Mouse (Mus musculus) heart, postnatal 0 days (tissue): ENCODE measurements around the gene Lingo2. TPM values are rescaled to one million over a fixed set of nuclear protein-coding genes. Genes with fewer than 3 reads are reported as not detected.

Experiments used
- ATAC-seq: fragments of 200-750 bp; cut with Nextera tagmentation; 2 replicates; pipeline ENCODE4 v1.8.0; 2017; ENCODE audit warnings: low read depth, moderate number of reproducible peaks, moderate library complexity; ENCODE audit not compliant: insufficient read depth
- DNase-seq: peaks from one replicate; pipeline ENCODE4 v3.0.0-alpha.2; 2016; ENCODE audit warnings: low spot score
- H3K27ac ChIP-seq: fragments of 300-500 bp; sonication (generic); 2 replicates; pipeline ENCODE4 v1.5.1; 2014; ENCODE audit warnings: low read depth, mild to moderate bottlenecking
- H3K27me3 ChIP-seq: fragments of 300-500 bp; sonication (generic); 2 replicates; pipeline ENCODE4 v1.6.1; 2014; ENCODE audit warnings: low read length, mixed read lengths; ENCODE audit not compliant: control insufficient read depth, insufficient read depth
- H3K36me3 ChIP-seq: fragments of 300-500 bp; sonication (generic); replicated peaks from 2 replicates; pipeline ENCODE4 v1.6.1; 2014; ENCODE audit warnings: low read length, mixed read lengths; ENCODE audit not compliant: control insufficient read depth, insufficient read depth
- H3K4me1 ChIP-seq: fragments of 300-500 bp; sonication (generic); 2 replicates; pipeline ENCODE4 v1.6.1; 2014; ENCODE audit warnings: antibody characterized with exemption; ENCODE audit not compliant: control insufficient read depth, insufficient read depth
- H3K4me2 ChIP-seq: fragments of 300-500 bp; sonication (generic); 2 replicates; pipeline ENCODE4 v1.6.1; 2014; ENCODE audit warnings: low read depth, mild to moderate bottlenecking, low read length, moderate library complexity
- H3K4me3 ChIP-seq: fragments of 300-500 bp; sonication (generic); 2 replicates; pipeline ENCODE4 v1.5.1; 2014; ENCODE audit warnings: low read depth, low read length
- H3K9ac ChIP-seq: fragments of 300-500 bp; sonication (generic); replicated peaks from 2 replicates; pipeline ENCODE4 v1.6.1; 2014; ENCODE audit warnings: low read depth, low read length, mixed read lengths
- H3K9me3 ChIP-seq: fragments of 300-500 bp; sonication (generic); replicated peaks from 2 replicates; pipeline ENCODE4 v1.6.1; 2016; ENCODE audit warnings: low read length; ENCODE audit not compliant: control insufficient read depth
- CTCF ChIP-seq: IDR thresholded peaks from 2 replicates; pipeline ENCODE4 v1.5.1; 2016; ENCODE audit warnings: antibody characterized with exemption, control low read depth, low read depth
- EP300 ChIP-seq: IDR thresholded peaks from 2 replicates; pipeline ENCODE4 v1.6.1; 2016; ENCODE audit warnings: antibody characterized with exemption, low read depth
- WGBS: fragments of 180-500 bp; shearing (Covaris S2); extraction: QIAGEN DNeasy Blood & Tissue Kit; methylation state at CpG from one replicate; pipeline ENCODE4 v1.1.7; 2014; 5-methylcytosine and 5-hydroxymethylcytosine counted together
- polyA plus RNA-seq: library from polyadenylated mRNA; unstranded; fragments of >200 nt; fragmentation: Nextera tagmentation; extraction: Ambion mirVana; gene quantifications from 2 replicates; pipeline ENCODE4 v1.2.1, GENCODE M21; 2015
- total RNA-seq: library from RNA; depleted of rRNA; stranded (reverse); fragments of >200 nt; gene quantifications from 2 replicates; pipeline ENCODE4 v1.2.3, GENCODE M21; 2014; ENCODE audit warnings: low replicate concordance

Gene Lingo2
- total and polyA plus RNA-seq, 2 experiments from 2014 or later, result 0.12 TPM; not detected in 1

GRCm38 (mm10) chr4:35814698-35815097 lies 1136.8 kb downstream of the Lingo2 start:
- Histone ChIP-seq H3K4me1 (no peaks in the 10 kb centered on the region), H3K4me3 (no peak overlapping the region), H3K27me3 (no peaks in the 10 kb centered on the region), H3K36me3 (no peaks in the 10 kb centered on the region), H3K27ac (no peak overlapping the region), H3K9me3 (no peaks in the 10 kb centered on the region), H3K4me2 (no peak overlapping the region), H3K9ac (no peak overlapping the region)
- TF ChIP-seq EP300 (no peak), CTCF (no peak)
- WGBS, result 56% methylated on average over 1 of the region's 1 CpGs
- no peak for DNase-seq
- no peak for ATAC-seq

GRCm38 (mm10) chr4:35807497-35808210 lies 1143.9 kb downstream of the Lingo2 start:
- H3K36me3 ChIP-seq, result no peaks in the 10 kb centered on the region
- TF ChIP-seq CTCF, result no peak
- H3K9me3 ChIP-seq, result no peaks in the 10 kb centered on the region
- ATAC-seq, result no peak
- H3K9ac ChIP-seq, result no peak overlapping the region
- WGBS, result 70% methylated on average over 6 of the region's 6 CpGs
- no peak for DNase-seq
- H3K4me1 ChIP-seq, result no peaks in the 10 kb centered on the region
- H3K27ac ChIP-seq, result no peak overlapping the region
- no peak overlapping the region for H3K4me3 ChIP-seq
- H3K27me3 ChIP-seq, result no peaks in the 10 kb centered on the region
- H3K4me2 ChIP-seq, result no peak overlapping the region

DNA sequence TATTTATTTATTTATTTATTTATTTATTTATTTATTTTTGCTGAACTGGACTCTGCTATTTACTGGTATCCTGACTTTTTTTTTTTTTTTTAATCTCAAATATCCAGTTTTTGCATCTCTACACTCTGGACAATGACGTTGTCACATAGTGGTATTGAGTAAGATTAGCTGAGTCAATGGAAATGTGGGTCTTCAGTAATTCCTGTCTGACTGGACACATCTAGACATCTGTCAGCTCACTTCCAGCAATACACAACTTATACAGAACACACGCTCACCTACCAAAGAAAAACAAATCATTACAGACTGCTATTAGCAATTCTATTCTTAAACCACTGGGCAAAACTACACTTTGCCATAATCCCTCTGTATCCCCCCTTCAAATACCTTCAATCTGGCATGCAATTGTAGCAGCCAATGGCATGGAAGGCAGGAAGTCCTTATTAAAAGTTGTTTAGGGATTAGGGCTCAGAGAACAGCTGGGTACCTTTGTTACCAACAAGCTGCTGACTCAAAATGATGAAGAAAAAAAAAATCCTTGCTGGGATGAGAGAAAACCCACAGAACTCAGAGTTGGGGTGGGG lies 1144.6 kb downstream of the Lingo2 start:
- no peak overlapping the region for H3K4me2 ChIP-seq
- ATAC-seq (no peak), DNase-seq (no peak)
- no peaks in the 10 kb centered on the region for H3K9me3 ChIP-seq
- H3K36me3 ChIP-seq, result no peaks in the 10 kb centered on the region
- no peak for TF ChIP-seq EP300
- TF ChIP-seq CTCF, result no peak
- H3K4me3 ChIP-seq, result no peak overlapping the region
- no peak overlapping the region for H3K9ac ChIP-seq
- no peaks in the 10 kb centered on the region for H3K4me1 ChIP-seq
- 67% methylated on average over 2 of the region's 2 CpGs for WGBS
- H3K27me3 ChIP-seq, result no peaks in the 10 kb centered on the region
- no peak overlapping the region for H3K27ac ChIP-seq

GRCm38 (mm10) chr4:35784255-35784921 lies 1167.2 kb downstream of the Lingo2 start:
- Histone ChIP-seq H3K27me3 (no peaks in the 10 kb centered on the region), H3K9ac (no peak overlapping the region), H3K9me3 (no peaks in the 10 kb centered on the region), H3K4me3 (no peak overlapping the region), H3K27ac (no peak overlapping the region), H3K4me1 (no peaks in the 10 kb centered on the region), H3K36me3 (no peaks in the 10 kb centered on the region), H3K4me2 (no peak overlapping the region)
- DNase-seq, result no peak
- WGBS, result 61% methylated on average over 5 of the region's 5 CpGs
- ATAC-seq, result no peak
- TF ChIP-seq EP300, result no peak
- TF ChIP-seq CTCF, result no peak

DNA sequence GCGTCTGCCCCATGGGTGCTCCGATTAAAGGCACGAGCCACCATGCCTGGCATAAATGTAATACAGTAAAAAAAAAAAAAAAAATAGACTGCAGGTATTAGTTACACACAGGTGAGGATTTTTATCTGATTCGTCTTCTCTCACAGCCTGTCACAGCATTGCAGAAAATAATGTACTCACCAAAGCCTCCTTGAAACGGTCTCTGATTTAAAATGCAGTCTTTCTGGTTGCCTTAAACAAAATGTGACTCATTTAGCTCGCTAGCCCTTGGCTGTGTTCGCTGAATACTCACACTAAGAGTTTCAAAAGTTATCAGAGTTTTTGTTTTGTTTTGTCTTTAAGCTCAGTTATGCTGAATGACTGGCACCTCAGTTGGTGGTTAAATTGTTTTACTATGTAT lies 1180.7 kb downstream of the Lingo2 start:
- Histone ChIP-seq H3K36me3 (no peaks in the 10 kb centered on the region), H3K27me3 (no peaks in the 10 kb centered on the region), H3K27ac (no peak overlapping the region), H3K9ac (no peak overlapping the region), H3K4me3 (no peak overlapping the region), H3K9me3 (no peaks in the 10 kb centered on the region), H3K4me1 (no peaks in the 10 kb centered on the region), H3K4me2 (no peak overlapping the region)
- no peak for ATAC-seq
- TF ChIP-seq CTCF (no peak), EP300 (no peak)
- no peak for DNase-seq
- WGBS, result 71% methylated on average over 7 of the region's 7 CpGs
